Mouse (Mus musculus) small intestine, adult 2 months (tissue): Measurements from ENCODE around the gene BC048562. TPM values are rescaled to one million over a fixed set of nuclear protein-coding genes. Genes with fewer than 3 reads are reported as not detected.

Experiments used
- H3K27ac ChIP-seq: fragments of 200-500 bp; 2 replicates; pipeline ENCODE4 v1.5.1; 2012; ENCODE audit warnings: low read depth, low read length, control low read depth, inconsistent platforms; ENCODE audit not compliant: insufficient read depth
- H3K27me3 ChIP-seq: fragments of 200-500 bp; 2 replicates; pipeline ENCODE4 v1.6.1; 2012; ENCODE audit warnings: mild to moderate bottlenecking, moderate library complexity, low read length, inconsistent platforms; ENCODE audit not compliant: control insufficient read depth, insufficient read depth
- H3K36me3 ChIP-seq: fragments of 200-500 bp; 2 replicates; pipeline ENCODE4 v1.6.1; 2012; ENCODE audit warnings: mild to moderate bottlenecking, low read length, control low read depth, inconsistent platforms; ENCODE audit not compliant: control insufficient read depth, insufficient read depth
- H3K4me1 ChIP-seq: fragments of 200-500 bp; 2 replicates; pipeline ENCODE4 v1.6.1; 2012; ENCODE audit warnings: low read length, inconsistent platforms, mixed read lengths; ENCODE audit not compliant: control insufficient read depth, insufficient read depth, insufficient read length
- H3K4me3 ChIP-seq: fragments of 200-500 bp; 2 replicates; pipeline ENCODE4 v1.5.1; 2012; ENCODE audit warnings: low read depth, mild to moderate bottlenecking, control low read depth, inconsistent platforms, low read length, moderate library complexity
- CTCF ChIP-seq: fragments of 200-500 bp; IDR thresholded peaks from 2 replicates; pipeline ENCODE4 v1.5.1; 2012; ENCODE audit warnings: low read depth, mild to moderate bottlenecking, control low read depth, inconsistent platforms, low read length, moderate library complexity, mixed read lengths; ENCODE audit not compliant: insufficient replicate concordance, insufficient read length; ENCODE audit errors: extremely low read depth
- POLR2A ChIP-seq: fragments of 200-500 bp; IDR thresholded peaks from 2 replicates; pipeline ENCODE4 v1.6.1; 2012; ENCODE audit warnings: low read depth, mild to moderate bottlenecking, control low read depth, inconsistent platforms, low read length, moderate library complexity
- WGBS: fragments of 180-500 bp; shearing (Covaris S2); methylation state at CpG from one replicate; pipeline ENCODE4 v1.1.7; 2018; 5-methylcytosine and 5-hydroxymethylcytosine counted together
- polyA plus RNA-seq: library from polyadenylated mRNA; depleted of rRNA; stranded (reverse); fragments of >200 nt; gene quantifications from 2 replicates; pipeline ENCODE4 v1.2.3, GENCODE M21; 2012

Gene BC048562
- polyA plus RNA-seq, 1 experiment: not detected

DNA sequence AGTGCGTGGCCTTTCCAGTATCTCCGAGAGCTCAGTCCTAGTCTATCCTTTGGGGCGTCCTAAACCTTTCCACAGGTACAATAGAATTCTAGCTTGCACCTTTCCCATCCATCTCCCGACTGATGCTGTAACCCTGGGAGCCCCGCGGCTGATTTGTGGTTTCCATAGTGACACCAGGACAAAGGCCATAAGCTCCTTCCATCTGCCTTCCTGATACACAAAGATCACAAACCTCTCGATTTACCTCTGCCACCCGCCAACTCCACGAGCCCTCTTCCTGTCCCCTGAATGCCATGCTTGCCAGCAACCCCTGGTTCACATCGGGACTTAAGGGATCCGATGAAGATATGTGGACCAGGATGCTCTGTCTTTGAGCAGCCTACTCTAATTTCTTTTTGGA is 43.0 kb downstream of the BC048562 start:
- WGBS: 17% methylated on average over 11 of the region's 11 CpGs

DNA sequence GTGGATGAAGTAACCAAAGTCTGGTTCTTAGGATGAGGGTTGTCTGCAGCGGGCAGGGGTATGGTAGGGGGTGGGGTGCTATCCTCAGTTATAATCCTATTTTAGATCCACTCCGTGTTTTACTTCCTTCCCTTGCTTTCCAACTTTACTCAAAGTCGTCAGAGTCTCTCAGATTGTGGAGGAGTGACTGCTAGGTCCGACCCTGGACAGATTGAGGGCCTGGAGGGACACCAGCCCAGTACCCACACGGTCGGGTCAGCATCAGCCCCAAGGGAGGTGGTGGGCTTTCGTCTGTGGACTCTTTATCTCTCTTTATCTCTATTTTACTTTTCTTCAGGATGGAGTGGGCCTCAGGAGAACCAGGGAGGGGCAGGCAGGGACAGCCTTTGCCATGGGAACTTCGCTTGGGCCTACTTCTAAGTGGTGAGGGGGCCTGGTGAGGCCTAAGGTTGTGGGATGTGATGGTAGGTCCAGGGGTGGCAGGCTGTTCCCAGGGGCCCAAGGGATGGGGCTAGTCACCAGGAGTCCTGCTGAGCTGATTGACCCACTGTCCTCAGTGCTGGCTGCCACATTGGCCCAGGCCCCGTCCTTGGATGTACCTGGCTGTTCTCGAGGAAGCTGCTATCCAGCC is 43.6 kb downstream of the BC048562 start, which contains the start of gene Lamb2:
Lamb2 (plus strand) TSS at position 16 of the 631 bp plus-strand sequence.
- WGBS: 20% methylated on average over 10 of the region's 10 CpGs
- peaks cover 2% of the 10 kb centered on the region for H3K4me1 ChIP-seq
- H3K27me3 ChIP-seq: no peaks in the 10 kb centered on the region
- no peaks in the 10 kb centered on the region for H3K36me3 ChIP-seq
- H3K27ac ChIP-seq: peak within 1 kb of the TSS; percentile 12; the same call in 1 of the 2 replicates
- peak within 1 kb of the TSS; percentile 60 for H3K4me3 ChIP-seq
- no peak; the same call in 1 of the 2 replicates for TF ChIP-seq POLR2A
- no peak for TF ChIP-seq CTCF

More for the DNA sequence above, 43.0 kb downstream of the BC048562 start:
- peak overlapping the region; percentile 60; the same call in 1 of the 2 replicates for H3K4me3 ChIP-seq
- no peak for TF ChIP-seq POLR2A
- TF ChIP-seq CTCF: no peak
- H3K27me3 ChIP-seq: no peaks in the 10 kb centered on the region
- peaks cover 2% of the 10 kb centered on the region for H3K4me1 ChIP-seq
- H3K27ac ChIP-seq: no peak overlapping the region
- no peaks in the 10 kb centered on the region for H3K36me3 ChIP-seq

DNA sequence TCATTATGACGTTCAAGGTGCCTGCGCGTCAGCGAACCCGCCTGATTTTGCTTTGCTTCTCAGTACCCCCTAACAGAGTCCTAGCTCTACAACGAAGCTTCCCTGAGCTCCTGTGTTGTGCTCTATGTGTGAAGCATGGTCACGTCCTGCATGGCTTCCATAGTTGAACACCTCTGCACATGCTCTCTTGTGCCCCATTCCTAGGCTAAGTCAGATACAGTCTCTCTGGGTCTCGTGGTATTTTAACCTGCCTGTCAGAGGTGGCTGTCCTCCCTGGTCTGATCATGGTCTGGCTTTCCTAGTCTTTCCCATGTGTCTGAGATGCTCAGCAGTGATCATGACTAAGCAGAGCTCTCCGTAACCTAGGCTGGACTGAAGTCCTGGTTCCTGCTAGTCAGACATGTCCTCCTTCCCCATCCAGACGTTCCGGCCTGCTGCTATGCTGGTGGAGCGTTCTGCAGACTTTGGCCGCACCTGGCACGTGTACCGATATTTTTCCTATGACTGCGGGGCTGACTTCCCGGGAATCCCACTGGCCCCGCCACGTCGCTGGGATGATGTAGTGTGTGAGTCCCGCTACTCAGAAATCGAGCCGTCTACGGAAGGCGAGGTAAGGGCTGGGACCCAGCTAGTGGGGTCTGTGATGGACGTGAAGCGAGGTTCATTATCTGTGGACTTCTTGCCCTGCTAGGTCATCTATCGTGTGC is 44.7 kb downstream of the BC048562 start:
- no peak for TF ChIP-seq POLR2A
- no peak for TF ChIP-seq CTCF
- no peak overlapping the region for H3K27ac ChIP-seq
- no peak overlapping the region for H3K4me3 ChIP-seq
- no peaks in the 10 kb centered on the region for H3K27me3 ChIP-seq
- WGBS: 90% methylated on average over 28 of the region's 28 CpGs
- H3K36me3 ChIP-seq: no peaks in the 10 kb centered on the region
- peaks cover 2% of the 10 kb centered on the region for H3K4me1 ChIP-seq

DNA sequence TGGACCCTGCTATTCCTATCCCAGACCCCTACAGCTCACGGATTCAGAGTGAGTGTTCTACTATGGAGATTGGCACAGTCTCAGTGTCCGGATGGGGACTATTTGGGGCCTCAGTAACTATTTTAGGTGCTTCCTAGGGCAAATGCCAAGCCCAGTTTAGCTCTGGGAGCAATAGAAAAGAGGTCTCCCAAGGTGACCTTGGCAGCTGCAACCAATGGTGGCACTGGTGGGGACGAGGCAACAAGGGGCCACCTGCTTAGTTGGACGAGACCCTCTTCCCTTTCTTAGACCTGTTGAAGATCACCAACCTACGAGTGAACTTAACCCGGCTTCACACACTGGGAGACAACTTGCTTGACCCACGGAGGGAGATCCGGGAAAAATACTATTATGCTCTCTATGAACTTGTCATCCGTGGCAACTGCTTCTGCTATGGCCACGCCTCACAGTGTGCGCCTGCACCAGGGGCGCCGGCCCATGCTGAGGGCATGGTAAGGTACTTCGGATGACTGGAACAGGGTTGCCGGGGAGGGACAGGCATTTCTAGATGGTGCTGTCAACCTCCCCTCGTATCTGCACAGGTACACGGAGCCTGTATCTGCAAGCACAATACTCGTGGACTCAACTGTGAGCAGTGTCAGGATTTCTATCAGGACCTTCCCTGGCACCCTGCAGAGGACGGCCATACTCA is 45.4 kb downstream of the BC048562 start:
- no peaks in the 10 kb centered on the region for H3K27me3 ChIP-seq

DNA sequence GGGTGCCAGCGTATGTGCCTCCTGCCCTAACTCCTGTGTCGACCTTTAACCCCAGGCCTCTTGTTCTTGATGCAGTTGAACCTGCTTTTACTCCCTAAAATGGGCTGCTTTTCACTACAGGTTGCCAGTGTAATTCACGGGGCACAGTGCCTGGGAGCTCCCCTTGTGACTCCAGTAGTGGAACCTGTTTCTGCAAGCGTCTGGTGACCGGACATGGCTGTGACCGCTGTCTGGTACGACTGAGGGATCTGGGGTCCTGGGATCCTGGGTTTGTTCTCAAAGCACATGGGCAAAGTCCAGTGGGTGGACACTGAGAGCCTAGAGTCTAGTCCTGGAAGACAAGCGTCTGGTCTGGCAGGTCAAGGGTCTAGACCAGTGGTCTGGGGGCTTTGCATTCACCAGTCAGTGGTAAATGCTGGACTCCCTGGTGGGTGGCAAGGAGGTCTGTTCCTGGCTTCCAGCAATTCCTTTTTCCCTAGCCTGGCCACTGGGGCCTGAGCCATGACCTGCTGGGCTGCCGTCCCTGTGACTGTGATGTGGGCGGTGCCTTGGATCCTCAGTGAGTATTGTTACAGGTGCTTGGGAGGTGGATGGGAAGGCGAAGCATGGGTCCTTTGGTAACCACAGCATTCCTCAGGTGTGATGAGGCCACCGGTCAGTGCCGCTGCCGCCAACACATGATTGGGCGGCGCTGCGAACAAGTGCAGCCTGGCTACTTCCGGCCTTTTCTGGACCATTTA is 46.9 kb downstream of the BC048562 start:
- H3K27ac ChIP-seq: no peak overlapping the region
- H3K4me3 ChIP-seq: no peak overlapping the region
- 91% methylated on average over 18 of the region's 18 CpGs for WGBS
- no peak for TF ChIP-seq POLR2A
- TF ChIP-seq CTCF: no peak
- no peaks in the 10 kb centered on the region for H3K27me3 ChIP-seq
- peaks cover 2% of the 10 kb centered on the region for H3K4me1 ChIP-seq
- no peaks in the 10 kb centered on the region for H3K36me3 ChIP-seq

More for the DNA sequence above, 45.4 kb downstream of the BC048562 start:
- WGBS: 86% methylated on average over 19 of the region's 19 CpGs
- Histone ChIP-seq H3K36me3 (no peaks in the 10 kb centered on the region), H3K4me3 (no peak overlapping the region), H3K4me1 (peaks cover 2% of the 10 kb centered on the region), H3K27ac (no peak overlapping the region)
- TF ChIP-seq CTCF (no peak), POLR2A (no peak)

DNA sequence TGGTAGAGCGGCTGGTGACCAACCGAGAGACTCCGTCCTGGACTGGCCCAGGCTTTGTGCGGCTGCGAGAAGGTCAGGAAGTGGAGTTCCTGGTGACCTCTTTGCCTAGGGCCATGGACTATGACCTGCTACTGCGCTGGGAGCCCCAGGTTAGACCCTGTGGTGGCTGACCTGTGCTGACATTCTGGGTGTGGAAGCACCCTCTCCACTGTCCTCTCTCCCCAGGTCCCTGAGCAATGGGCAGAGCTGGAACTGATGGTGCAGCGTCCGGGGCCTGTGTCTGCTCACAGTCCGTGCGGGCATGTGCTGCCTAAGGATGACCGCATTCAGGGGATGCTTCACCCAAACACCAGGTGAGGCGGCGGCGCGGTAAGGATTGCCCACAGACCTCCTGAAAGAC is 47.7 kb downstream of the BC048562 start:
- TF ChIP-seq POLR2A (no peak), CTCF (no peak)
- 97% methylated on average over 15 of the region's 15 CpGs for WGBS
- H3K4me1 ChIP-seq: peaks cover 2% of the 10 kb centered on the region
- no peak overlapping the region for H3K27ac ChIP-seq
- H3K27me3 ChIP-seq: no peaks in the 10 kb centered on the region
- H3K4me3 ChIP-seq: no peak overlapping the region
- no peaks in the 10 kb centered on the region for H3K36me3 ChIP-seq
